Comparison of ENCODE assay signal across 8 mouse cellular contexts in genomic region chr17:46253452-46254084, GRCm38 (mm10). TPM values are rescaled to one million over a fixed set of nuclear protein-coding genes. Genes with fewer than 3 reads are reported as not detected.
DNase-seq lines count a peak whose midpoint lies in the region; ATAC-seq and TF ChIP-seq lines count a peak whose summit lies in the region.

Lrrc73 (plus strand) TSS chr17:46253531.

- no peak; the same call in 1 of the 2 replicates for TF ChIP-seq CTCF in testis, adult 2 months (IDR thresholded peaks at IDR 0.05; ENCODE audit: control insufficient read depth, insufficient read depth, insufficient replicate concordance, low read depth, low read length)

- peak within 1 kb of the TSS; percentile 98 for H3K4me2 ChIP-seq in forebrain, embryonic 14.5 days (ENCODE audit: low read length)
- peak within 1 kb of the TSS; percentile 70 for H3K4me2 ChIP-seq in neural tube, embryonic 14.5 days (ENCODE audit: low read depth, low read length)

- in situ Hi-C loops in ES-E14 (cut with MboI; ENCODE audit: low sequenced_read_pairs in 2 of 2, unreplicated experiment in 2 of 2), result no loop called here

- peak within 1 kb of the TSS; percentile 63 for H3K9ac ChIP-seq in ES-E14 (ENCODE audit: insufficient read depth, low read depth, low read length, poor library complexity, severe bottlenecking)
- H3K9ac ChIP-seq in forebrain, embryonic 14.5 days (ENCODE audit: low read length), result peak within 1 kb of the TSS; percentile 73
- H3K9ac ChIP-seq in neural tube, embryonic 14.5 days (replicated peaks; ENCODE audit: low read depth, low read length), result peak within 1 kb of the TSS; percentile 82

- no peaks in the 10 kb centered on the region for H3K9me3 ChIP-seq in ES-E14 (ENCODE audit: control insufficient read depth, insufficient read depth, low read depth, low read length)
- H3K9me3 ChIP-seq in forebrain, embryonic 14.5 days (replicated peaks; ENCODE audit: control insufficient read depth, low read length), result no peaks in the 10 kb centered on the region
- no peaks in the 10 kb centered on the region for H3K9me3 ChIP-seq in neural tube, embryonic 14.5 days (ENCODE audit: control insufficient read depth, low read length)

- H3K27ac ChIP-seq in ES-E14 (ENCODE audit: insufficient read depth, low read depth, low read length, poor library complexity, severe bottlenecking), result no peak within 1 kb of the TSS
- peak within 1 kb of the TSS; percentile 59 for H3K27ac ChIP-seq in forebrain, embryonic 14.5 days (ENCODE audit: low read depth, low read length)
- H3K27ac ChIP-seq in neural tube, embryonic 14.5 days (ENCODE audit: low read depth, low read length), result peak within 1 kb of the TSS; percentile 72
- H3K27ac ChIP-seq in testis, adult 2 months (ENCODE audit: control insufficient read depth, insufficient read depth, low read depth, low read length), result peak within 1 kb of the TSS; percentile 67

- H3K4me1 ChIP-seq in ES-E14 (ENCODE audit: control insufficient read depth in 2 of 2, insufficient read depth in 2 of 2, low read length in 2 of 2, poor library complexity in 1 of 2), result peaks cover 0 to 14% of the 10 kb centered on the region in 2 experiments; a peak in 2 of 4 replicates
- H3K4me1 ChIP-seq in forebrain, embryonic 14.5 days (ENCODE audit: control insufficient read depth, insufficient read depth, low read length), result peaks cover 17% of the 10 kb centered on the region
- peaks cover 23% of the 10 kb centered on the region for H3K4me1 ChIP-seq in neural tube, embryonic 14.5 days (ENCODE audit: control insufficient read depth, insufficient read depth, low read length)
- H3K4me1 ChIP-seq in testis, adult 2 months (ENCODE audit: control insufficient read depth, insufficient read depth, low read length), result peaks cover 3% of the 10 kb centered on the region

- H3K36me3 ChIP-seq in ES-E14 (ENCODE audit: control insufficient read depth, insufficient read depth, low read length, poor library complexity, severe bottlenecking), result peaks cover 36% of the 10 kb centered on the region
- H3K36me3 ChIP-seq in forebrain, embryonic 14.5 days (ENCODE audit: control insufficient read depth, insufficient read depth, low read length), result peaks cover 49% of the 10 kb centered on the region
- peaks cover 20% of the 10 kb centered on the region; the same call in 1 of the 2 replicates for H3K36me3 ChIP-seq in neural tube, embryonic 14.5 days (ENCODE audit: control insufficient read depth, insufficient read depth, low read length)
- no peaks in the 10 kb centered on the region; the same call in none of the 2 replicates for H3K36me3 ChIP-seq in testis, adult 2 months (ENCODE audit: control insufficient read depth, insufficient read depth, low read length)

- 0 out of 2 replicates have a peak, but pooled peaks cover 7% of the 10 kb centered on the region for H3K27me3 ChIP-seq in forebrain, embryonic 14.5 days (replicated peaks; ENCODE audit: control insufficient read depth, insufficient read depth, low read length)
- no peaks in the 10 kb centered on the region for H3K27me3 ChIP-seq in neural tube, embryonic 14.5 days (ENCODE audit: control insufficient read depth, insufficient read depth, low read length)
- no peaks in the 10 kb centered on the region for H3K27me3 ChIP-seq in testis, adult 2 months (ENCODE audit: control insufficient read depth, insufficient read depth, low read length)

- H3K4me3 ChIP-seq in ES-E14 (ENCODE audit: insufficient read depth in 1 of 2, low read depth in 1 of 2, low read length in 2 of 2, poor library complexity in 1 of 2, severe bottlenecking in 1 of 2), result peak within 1 kb of the TSS; percentile 66 to 68
- H3K4me3 ChIP-seq in forebrain, embryonic 14.5 days (ENCODE audit: low read depth, low read length), result peak within 1 kb of the TSS; percentile 77
- H3K4me3 ChIP-seq in neural tube, embryonic 14.5 days (ENCODE audit: low read depth, low read length), result peak within 1 kb of the TSS; percentile 82
- peak within 1 kb of the TSS; percentile 85 for H3K4me3 ChIP-seq in testis, adult 2 months (ENCODE audit: control insufficient read depth, low read depth, low read length)

- ATAC-seq in forebrain, embryonic 14.5 days, result peak; percentile 95
- peak; percentile 92 for ATAC-seq in neural tube, embryonic 14.5 days (ENCODE audit: low read depth)

- intact Hi-C loops in heart, postnatal 14 days (cut with DNase I), result no loop called here

- peak; percentile 58; the same call in 1 of the 2 replicates for TF ChIP-seq POLR2A in testis, adult 2 months (IDR thresholded peaks at IDR 0.05; ENCODE audit: control insufficient read depth, low read depth, low read length)

- DNase-seq in ES-E14 (ENCODE audit: low read depth, low spot score), result peak; percentile 69
- peak; percentile 86 for DNase-seq in cerebellum, adult 11 months
- peak; percentile 94 for DNase-seq in forebrain, embryonic 14.5 days (ENCODE audit: low spot score)
- DNase-seq in heart, postnatal 14 days, result peak; percentile 91 to 94
- DNase-seq in layer of hippocampus, adult 18-20 months (ENCODE audit: low spot score in 2 of 2), result peak; percentile 90 to 96
- peak; percentile 89 to 93 for DNase-seq in lung, adult 18-20 months

- WGBS in forebrain, embryonic 14.5 days, result 2% methylated on average over 46 of the region's 48 CpGs
- 2% methylated on average over 40 of the region's 48 CpGs for WGBS in neural tube, embryonic 14.5 days

TF ChIP-seq in ES-E14, 5 proteins besides CTCF, POLR2A, EP300 and RAD21:
- TF ChIP-seq CHD2 (IDR thresholded peaks at IDR 0.05; ENCODE audit: low read depth, low read length) (no peak), MAFK (IDR thresholded peaks at IDR 0.05; ENCODE audit: insufficient read depth, low read depth, low read length) (no peak), HCFC1 (IDR thresholded peaks at IDR 0.05; ENCODE audit: borderline replicate concordance, insufficient read depth, low read length) (no peak), ZC3H11A (IDR thresholded peaks at IDR 0.05; ENCODE audit: borderline replicate concordance, low read depth, low read length) (no peak), ZNF384 (IDR thresholded peaks at IDR 0.05; ENCODE audit: low read depth, low read length) (no peak)
TF ChIP-seq in ES-E14: peak in this region for 0.

RNA-seq across cellular contexts. Expression of gene Lrrc73, which starts in this region (rescaled TPM):
- total RNA-seq in ES-E14 (2012; rRNA removed), result 1.3 TPM in 2 replicates
- 9.8 and 10.6 TPM in 2 replicates for polyA plus RNA-seq in forebrain, embryonic 14.5 days (2014; fragmentation: Nextera tagmentation; extraction: Ambion mirVana)
- under 1 TPM; 0.50 to 0.85 TPM for total RNA-seq in heart, postnatal 14 days (2021)
- total RNA-seq in layer of hippocampus, adult 18-20 months (2021), result 10 to 100 TPM; 62.4 to 68.0 TPM
- polyA plus RNA-seq in neural tube, embryonic 14.5 days (2014; fragmentation: Nextera tagmentation; extraction: Ambion mirVana), result 9.1 and 10.1 TPM in 2 replicates
- 106 and 120 TPM in 2 replicates for polyA plus RNA-seq in testis, adult 2 months (2012; rRNA removed)

Comparison
In these comparisons a context has a peak if more than half of its experiments do, and no peak if none do; other contexts are left out.
1. RNA of gene Lrrc73 (total RNA-seq): 62.4 to 68.0 TPM in layer of hippocampus, adult 18-20 months; 1.3 TPM in ES-E14 and 0.50 to 0.85 TPM in heart, postnatal 14 days; every median in the first group is over 10 times any median in the second.
2. Peak in DNase-seq in heart, postnatal 14 days; RNA of the gene not detected or under 1 TPM.
3. Peak in every context shown above with its lines, with median percentiles within 50 percentile points of each other: DNase-seq, H3K4me3 ChIP-seq and H3K9ac ChIP-seq.